Mouse (Mus musculus) CH12.LX (cell line): ENCODE measurements around the gene Spaca7.

Source experiments
- CTCF ChIP-seq, 2 experiments: IDR thresholded peaks in 1 of 2; conservative IDR thresholded peaks in 1 of 2; 2 replicates each; pipeline ENCODE4 v1.5.1; 2011 to 2012; ENCODE audit warnings: low read depth in 2 of 2, low read length in 2 of 2, improper control_type of control experiment in 1 of 2, inconsistent platforms in 1 of 2, mild to moderate bottlenecking in 1 of 2, moderate library complexity in 1 of 2
- ELF1 ChIP-seq: IDR thresholded peaks from 2 replicates; pipeline ENCODE4 v1.6.1; 2014; ENCODE audit warnings: low read depth, mild to moderate bottlenecking, inconsistent platforms, low read length, improper control_type of control experiment
- EP300 ChIP-seq: IDR thresholded peaks from 2 replicates; pipeline ENCODE4 v1.6.1; 2011; ENCODE audit warnings: low read length, improper control_type of control experiment
- HCFC1 ChIP-seq: IDR thresholded peaks from 2 replicates; pipeline ENCODE4 v1.6.1; 2012; ENCODE audit warnings: low read depth, mild to moderate bottlenecking, inconsistent platforms, low read length, improper control_type of control experiment
- MAFK ChIP-seq: IDR thresholded peaks from 2 replicates; pipeline ENCODE4 v1.6.1; 2011; ENCODE audit warnings: low read length, improper control_type of control experiment; ENCODE audit not compliant: insufficient replicate concordance
- MEF2A ChIP-seq: IDR thresholded peaks from 2 replicates; pipeline ENCODE4 v1.6.1; 2014; ENCODE audit warnings: low read depth, mild to moderate bottlenecking, inconsistent platforms, low read length, improper control_type of control experiment, borderline replicate concordance
- POLR2A ChIP-seq: IDR thresholded peaks from 2 replicates; pipeline ENCODE4 v1.6.1; 2011; ENCODE audit warnings: low read depth, mild to moderate bottlenecking, improper control_type of control experiment, low read length
- SMC3 ChIP-seq: IDR thresholded peaks from 2 replicates; pipeline ENCODE4 v1.6.1; 2011; ENCODE audit warnings: low read depth, low read length, improper control_type of control experiment
- ZNF384 ChIP-seq: IDR thresholded peaks from 2 replicates; pipeline ENCODE4 v1.6.1; 2012; ENCODE audit warnings: low read depth, low read length, improper control_type of control experiment, inconsistent platforms

- TF ChIP-seq CTCF (conservative IDR thresholded peaks at IDR 0.05 in 1 of 2, IDR thresholded peaks at IDR 0.05 in 1 of 2; ENCODE audit: low read depth in 2 of 2, low read length in 2 of 2) (no peak), ELF1 (no peak), HCFC1 (no peak), POLR2A (no peak), MAFK (no peak), ZNF384 (no peak), EP300 (no peak), SMC3 (no peak), MEF2A (no peak)
These were observed 36.0 kb downstream of the Spaca7 start for GRCm38 (mm10) chr8:12608810-12609209.
